Mouse (Mus musculus) testis, adult 2 months (tissue): Measurements from ENCODE around the gene Ptprd.

Source experiments
- CTCF ChIP-seq: fragments of 200-500 bp; IDR thresholded peaks from 2 replicates; pipeline ENCODE4 v1.5.1; 2012; ENCODE audit warnings: low read depth, mild to moderate bottlenecking, inconsistent platforms, low read length, moderate library complexity; ENCODE audit not compliant: control insufficient read depth, insufficient read depth, insufficient replicate concordance
- POLR2A ChIP-seq: fragments of 200-500 bp; IDR thresholded peaks from 2 replicates; pipeline ENCODE4 v1.6.1; 2012; ENCODE audit warnings: low read depth, mild to moderate bottlenecking, inconsistent platforms, low read length, moderate library complexity; ENCODE audit not compliant: control insufficient read depth

- TF ChIP-seq CTCF, result no peak
- TF ChIP-seq POLR2A, result no peak
These were observed 350.5 kb downstream of the Ptprd start for GRCm38 (mm10) chr4:77861269-77861668.
